Mouse (Mus musculus) spleen, postnatal 14 days (tissue): Measurements from ENCODE around the gene Acot8.

Source experiments
- DNase-seq, 2 experiments: peaks; one replicate each; pipeline ENCODE4 v3.0.0; 2021 to 2022; ENCODE audit warnings: low spot score in 2 of 2

Acot8 gene

GRCm38 (mm10) chr2:164783926-164784581 is 20.6 kb downstream of the Acot8 start:
- no peak for DNase-seq

- DNase-seq: no peak
Measured at GRCm38 (mm10) chr2:164781876-164782275, 22.8 kb downstream of the Acot8 start.

GRCm38 (mm10) chr2:164779481-164780086 is 25.1 kb downstream of the Acot8 start, which contains the start of gene Tnnc2:
Gene Tnnc2 (minus strand): TSS chr2:164779967.
- no peak for DNase-seq

- DNase-seq: no peak
Measured at GRCm38 (mm10) chr2:164778809-164779208, 25.9 kb downstream of the Acot8 start.

GRCm38 (mm10) chr2:164778015-164778287 is 26.7 kb downstream of the Acot8 start:
- no peak for DNase-seq

- no peak for DNase-seq
Measured at GRCm38 (mm10) chr2:164777246-164778014, 27.3 kb downstream of the Acot8 start.

GRCm38 (mm10) chr2:164776801-164777200 is 27.9 kb downstream of the Acot8 start:
- DNase-seq: no peak

- no peak for DNase-seq
Measured at GRCm38 (mm10) chr2:164776130-164776529, 28.6 kb downstream of the Acot8 start.

- no peak for DNase-seq
Measured at GRCm38 (mm10) chr2:164773989-164774364, 30.7 kb downstream of the Acot8 start.

- DNase-seq: no peak
Measured at GRCm38 (mm10) chr2:164773229-164773988, 31.3 kb downstream of the Acot8 start.

- DNase-seq: no peak
Measured at GRCm38 (mm10) chr2:164771123-164771522, 33.6 kb downstream of the Acot8 start.

- no peak for DNase-seq
Measured at GRCm38 (mm10) chr2:164770279-164770678, 34.4 kb downstream of the Acot8 start.

GRCm38 (mm10) chr2:164769258-164770037 is 35.2 kb downstream of the Acot8 start, which contains the start of gene Ube2c:
Gene Ube2c (plus strand): TSS chr2:164769898.
- DNase-seq: peak; percentile 96

- no peak for DNase-seq
Measured at GRCm38 (mm10) chr2:164767812-164768540, 36.7 kb downstream of the Acot8 start.

- no peak for DNase-seq
Measured at GRCm38 (mm10) chr2:164765841-164766240, 38.8 kb downstream of the Acot8 start.

GRCm38 (mm10) chr2:164762593-164762992 is 42.1 kb downstream of the Acot8 start:
- no peak for DNase-seq

- DNase-seq: no peak
Measured at GRCm38 (mm10) chr2:164761971-164762370, 42.7 kb downstream of the Acot8 start.

GRCm38 (mm10) chr2:164761502-164761901 is 43.2 kb downstream of the Acot8 start:
- peak; percentile 37 to 38 for DNase-seq

- DNase-seq: no peak
Measured at GRCm38 (mm10) chr2:164760059-164760833, 44.4 kb downstream of the Acot8 start.

- DNase-seq: no peak
Measured at GRCm38 (mm10) chr2:164758692-164759091, 46.0 kb downstream of the Acot8 start.
